Mouse (Mus musculus) liver, embryonic 12.5 days (tissue): ENCODE data around the gene Psme2. TPM values are rescaled to one million over a fixed set of nuclear protein-coding genes. Genes with fewer than 3 reads are reported as not detected.

Source experiments
- ATAC-seq: fragments of 200-750 bp; cut with Nextera tagmentation; 2 replicates; pipeline ENCODE4 v1.8.0; 2017; ENCODE audit warnings: moderate number of reproducible peaks, mild to moderate bottlenecking, moderate library complexity
- H3K27ac ChIP-seq: fragments of 300-500 bp; sonication (generic); 2 replicates; pipeline ENCODE4 v1.5.1; 2016; ENCODE audit warnings: mild to moderate bottlenecking
- H3K27me3 ChIP-seq: fragments of 300-500 bp; sonication (generic); replicated peaks from 2 replicates; pipeline ENCODE4 v1.6.1; 2016; ENCODE audit warnings: mild to moderate bottlenecking, moderate library complexity
- H3K36me3 ChIP-seq: fragments of 300-500 bp; sonication (generic); 2 replicates; pipeline ENCODE4 v1.6.1; 2016; ENCODE audit warnings: mild to moderate bottlenecking, moderate library complexity
- H3K4me1 ChIP-seq: fragments of 300-500 bp; sonication (generic); 2 replicates; pipeline ENCODE4 v1.6.1; 2016
- H3K4me2 ChIP-seq: fragments of 300-500 bp; sonication (generic); 2 replicates; pipeline ENCODE4 v1.6.1; 2016; ENCODE audit warnings: mild to moderate bottlenecking, moderate library complexity
- H3K4me3 ChIP-seq: fragments of 300-500 bp; sonication (generic); 2 replicates; pipeline ENCODE4 v1.5.1; 2016; ENCODE audit warnings: mild to moderate bottlenecking, moderate library complexity
- H3K9ac ChIP-seq: fragments of 300-500 bp; sonication (generic); 2 replicates; pipeline ENCODE4 v1.6.1; 2016; ENCODE audit warnings: mild to moderate bottlenecking, moderate library complexity
- H3K9me3 ChIP-seq: fragments of 300-500 bp; sonication (generic); replicated peaks from 2 replicates; pipeline ENCODE4 v1.6.1; 2016; ENCODE audit warnings: mild to moderate bottlenecking, moderate library complexity
- WGBS: fragments of 180-500 bp; shearing (Covaris S2); methylation state at CpG from one replicate; pipeline ENCODE4 v1.1.7; 2016; ENCODE audit not compliant: insufficient replicate concordance; 5-methylcytosine and 5-hydroxymethylcytosine counted together
- polyA plus RNA-seq: library from polyadenylated mRNA; unstranded; fragments of >200 nt; fragmentation: Nextera tagmentation; extraction: Ambion mirVana; gene quantifications from 2 replicates; pipeline ENCODE4 v1.2.1, GENCODE M21; 2016

Psme2 gene
- polyA plus RNA-seq, 1 experiment from 2014 or later = 222 TPM

DNA sequence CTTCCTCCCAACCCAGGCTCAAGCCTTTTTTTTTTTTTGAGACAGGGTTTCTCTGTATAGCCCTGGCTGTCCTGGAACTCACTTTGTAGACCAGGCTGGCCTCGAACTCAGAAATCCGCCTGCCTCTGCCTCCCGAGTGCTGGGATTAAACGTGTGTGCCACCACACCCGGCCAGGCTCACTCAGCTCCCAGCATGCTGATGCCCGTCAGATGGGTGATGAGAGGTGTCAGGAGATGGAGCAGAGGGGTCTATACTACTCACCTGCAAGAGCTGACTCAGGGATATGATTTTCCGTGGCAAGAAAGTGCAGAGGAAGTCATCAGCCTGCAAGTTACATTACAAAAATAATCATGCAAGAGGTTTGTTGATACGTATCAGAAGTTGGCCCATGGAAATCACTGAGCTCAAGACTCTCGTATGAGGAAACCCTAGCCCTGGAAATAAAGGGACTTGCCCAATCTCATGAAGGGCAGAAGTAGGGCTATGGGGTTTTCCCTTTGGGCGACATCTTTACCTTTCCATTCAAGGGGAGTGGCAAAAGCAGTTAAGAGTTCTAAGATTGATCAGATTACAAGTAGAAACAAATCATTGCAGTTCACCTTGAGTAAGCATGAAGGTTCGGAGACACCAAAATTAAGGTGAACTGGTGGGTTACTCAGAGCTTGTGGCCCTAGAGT lies 1.0 kb downstream of the Psme2 start:
- Histone ChIP-seq H3K9me3 (no peaks in the 10 kb centered on the region), H3K4me1 (peaks cover 74% of the 10 kb centered on the region), H3K27me3 (no peaks in the 10 kb centered on the region), H3K9ac (peak overlapping the region; percentile 92), H3K4me2 (peak overlapping the region; percentile 93), H3K4me3 (peak overlapping the region; percentile 82), H3K36me3 (peaks cover 42% of the 10 kb centered on the region), H3K27ac (peak overlapping the region; percentile 94)
- 71% methylated on average over 11 of the region's 11 CpGs for WGBS
- ATAC-seq = no peak

DNA sequence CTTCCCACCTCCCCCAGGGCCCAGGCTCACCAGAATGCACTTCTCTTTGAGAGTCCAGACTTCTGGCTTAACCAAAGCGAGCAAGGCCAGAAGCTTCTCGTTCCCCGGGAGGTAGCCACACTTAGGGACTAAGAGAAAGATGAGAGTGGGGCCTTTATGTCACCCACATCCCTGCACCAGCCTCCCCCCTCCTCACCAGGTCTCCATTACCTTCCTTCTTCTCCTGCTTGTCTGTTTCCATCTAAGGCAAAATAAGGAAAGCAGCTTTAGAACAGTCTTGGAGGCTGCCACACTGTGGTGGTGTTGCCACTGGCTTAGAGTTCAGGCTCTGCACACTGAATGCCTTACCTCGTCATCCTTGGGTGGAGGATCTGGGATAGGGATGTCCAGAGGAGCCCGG lies 1.6 kb downstream of the Psme2 start:
- WGBS = 89% methylated on average over 5 of the region's 5 CpGs
- no peak overlapping the region; the same call in 1 of the 2 replicates for H3K27ac ChIP-seq
- no peak overlapping the region for H3K4me3 ChIP-seq
- peaks cover 35% of the 10 kb centered on the region for H3K36me3 ChIP-seq
- no peak for ATAC-seq
- no peak overlapping the region for H3K9ac ChIP-seq
- H3K4me1 ChIP-seq = peaks cover 80% of the 10 kb centered on the region
- H3K9me3 ChIP-seq = no peaks in the 10 kb centered on the region
- H3K27me3 ChIP-seq = no peaks in the 10 kb centered on the region
- H3K4me2 ChIP-seq = peak overlapping the region; percentile 93; the same call in 1 of the 2 replicates

DNA sequence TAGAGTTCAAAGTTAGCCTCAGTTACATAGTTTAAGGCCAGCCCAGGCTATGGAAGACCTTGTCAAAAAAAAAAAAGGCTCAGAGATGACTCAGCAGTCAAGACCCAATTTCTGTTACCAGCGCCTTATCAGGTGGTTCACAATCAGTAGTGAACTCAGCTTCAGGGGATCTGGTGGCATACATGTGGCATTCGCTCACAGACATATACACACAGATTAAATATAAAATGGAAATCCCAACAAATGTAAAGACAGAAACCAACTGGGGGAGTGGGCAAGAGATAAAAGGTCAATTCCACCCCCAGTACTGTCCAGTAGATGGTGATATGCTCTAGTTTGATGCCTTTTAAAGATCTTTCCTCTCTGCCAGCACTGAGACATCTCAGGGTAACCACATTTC lies 4.8 kb downstream of the Psme2 start:
- peak; percentile 54 for ATAC-seq
- Histone ChIP-seq H3K4me2 (peak overlapping the region; percentile 99), H3K9me3 (no peaks in the 10 kb centered on the region), H3K4me1 (peaks cover 80% of the 10 kb centered on the region), H3K4me3 (peak overlapping the region; percentile 80), H3K27me3 (no peaks in the 10 kb centered on the region), H3K36me3 (peaks cover 42% of the 10 kb centered on the region), H3K9ac (peak overlapping the region; percentile 79), H3K27ac (peak overlapping the region; percentile 97)
- 18% methylated on average over 2 of the region's 2 CpGs for WGBS

DNA sequence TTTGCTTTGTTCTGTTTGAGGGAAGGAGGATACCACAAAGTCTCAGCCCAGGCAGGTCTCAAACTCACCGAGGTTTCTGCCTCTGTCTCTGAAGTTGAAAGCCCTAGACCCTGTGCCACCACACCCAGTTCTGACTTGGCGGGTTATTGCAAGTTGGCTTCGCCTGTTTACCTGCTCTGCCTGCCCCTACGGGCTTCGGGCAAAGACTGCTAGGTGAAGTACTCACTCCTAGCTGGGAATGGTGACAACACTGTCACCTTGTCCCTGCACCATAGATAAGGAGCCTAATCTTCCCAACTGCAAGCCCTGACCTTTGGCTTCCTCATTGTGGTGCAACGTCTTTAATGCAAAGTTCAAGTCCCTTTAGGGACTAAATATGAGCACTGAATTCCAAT lies 5.3 kb downstream of the Psme2 start:
- peaks cover 48% of the 10 kb centered on the region for H3K36me3 ChIP-seq
- 17% methylated on average over 6 of the region's 6 CpGs for WGBS
- H3K9me3 ChIP-seq = no peaks in the 10 kb centered on the region
- H3K4me1 ChIP-seq = peaks cover 80% of the 10 kb centered on the region
- peak overlapping the region; percentile 97 for H3K27ac ChIP-seq
- H3K4me2 ChIP-seq = peak overlapping the region; percentile 99
- H3K4me3 ChIP-seq = peak overlapping the region; percentile 80
- H3K9ac ChIP-seq = peak overlapping the region; percentile 79
- peak; percentile 68 for ATAC-seq
- no peaks in the 10 kb centered on the region for H3K27me3 ChIP-seq

DNA sequence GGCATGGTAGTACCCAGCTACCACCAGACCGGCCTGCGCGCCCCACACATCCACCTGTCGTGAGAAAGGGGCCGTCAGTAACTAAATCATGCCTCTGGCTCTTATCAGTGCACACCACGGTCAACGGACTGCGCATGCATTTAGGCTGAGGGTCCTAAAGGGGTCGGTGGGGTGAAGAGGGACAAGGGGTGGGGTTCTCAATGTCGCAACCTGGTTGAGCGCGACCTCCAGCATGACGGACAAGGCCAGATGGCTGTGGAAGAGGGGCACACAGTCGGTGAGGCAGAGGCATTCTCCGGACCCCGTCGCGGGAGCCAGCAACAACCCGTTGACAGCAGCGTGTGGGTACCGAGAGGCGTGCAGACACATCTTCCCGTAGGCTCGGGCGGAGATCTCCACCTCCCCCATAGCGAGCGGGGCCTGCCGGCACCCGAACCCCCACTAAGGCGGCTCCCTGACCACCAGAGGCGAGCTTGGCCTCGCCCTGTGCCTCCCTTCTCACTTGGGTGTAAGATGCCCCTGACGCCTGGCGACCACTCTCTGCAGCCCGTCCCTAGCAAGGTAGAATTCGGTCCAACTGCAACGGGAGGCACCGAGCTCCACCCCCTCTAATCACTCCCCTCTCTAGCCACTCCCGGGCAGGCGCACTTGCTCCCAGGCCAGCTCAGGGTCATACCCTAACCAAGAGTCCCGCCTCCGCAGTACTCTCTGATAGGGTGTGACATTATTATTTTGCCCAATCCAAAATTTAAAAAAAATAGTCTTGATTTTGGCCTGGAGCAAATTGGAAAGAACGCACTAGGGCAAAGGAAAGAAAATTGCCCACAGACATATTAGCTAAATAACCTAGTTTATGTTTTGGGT lies 6.0 kb downstream of the Psme2 start, which contains the start of gene Emc9:
TSS of gene Emc9 (minus strand) at position 601 of the 864 bp plus-strand sequence.
- Histone ChIP-seq H3K27ac (peak within 1 kb of the TSS; percentile 97), H3K27me3 (no peaks in the 10 kb centered on the region), H3K9ac (peak within 1 kb of the TSS; percentile 79), H3K36me3 (peaks cover 54% of the 10 kb centered on the region), H3K9me3 (no peaks in the 10 kb centered on the region), H3K4me2 (peak within 1 kb of the TSS; percentile 99), H3K4me1 (peaks cover 77% of the 10 kb centered on the region), H3K4me3 (peak within 1 kb of the TSS; percentile 80)
- ATAC-seq = peak; percentile 95
- WGBS = 2% methylated on average over 43 of the region's 43 CpGs

DNA sequence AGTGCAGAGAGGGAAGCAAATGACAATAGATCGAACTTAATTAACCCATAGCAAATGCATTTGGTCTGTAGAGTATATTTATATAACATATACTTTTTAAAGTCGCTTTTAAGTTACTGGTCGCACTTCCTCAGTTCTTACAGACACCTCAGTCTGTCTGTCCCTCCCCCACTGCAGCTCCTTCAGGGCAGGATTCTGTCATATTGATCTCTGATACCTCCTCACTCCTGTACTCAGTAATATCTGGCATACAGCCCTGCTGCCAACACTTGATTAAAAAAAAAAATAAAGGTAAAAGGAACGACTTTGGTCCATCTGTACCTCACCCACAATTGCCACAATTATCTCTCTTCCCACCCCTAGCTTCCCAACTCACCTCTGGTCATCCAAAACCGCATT lies 6.6 kb downstream of the Psme2 start:
- Histone ChIP-seq H3K27me3 (no peaks in the 10 kb centered on the region), H3K9me3 (no peaks in the 10 kb centered on the region), H3K36me3 (peaks cover 57% of the 10 kb centered on the region), H3K4me1 (peaks cover 77% of the 10 kb centered on the region), H3K4me2 (peak overlapping the region; percentile 99), H3K4me3 (peak overlapping the region; percentile 80), H3K27ac (peak overlapping the region; percentile 97), H3K9ac (peak overlapping the region; percentile 79)
- WGBS = 22% methylated on average over 5 of the region's 5 CpGs
- ATAC-seq = no peak

DNA sequence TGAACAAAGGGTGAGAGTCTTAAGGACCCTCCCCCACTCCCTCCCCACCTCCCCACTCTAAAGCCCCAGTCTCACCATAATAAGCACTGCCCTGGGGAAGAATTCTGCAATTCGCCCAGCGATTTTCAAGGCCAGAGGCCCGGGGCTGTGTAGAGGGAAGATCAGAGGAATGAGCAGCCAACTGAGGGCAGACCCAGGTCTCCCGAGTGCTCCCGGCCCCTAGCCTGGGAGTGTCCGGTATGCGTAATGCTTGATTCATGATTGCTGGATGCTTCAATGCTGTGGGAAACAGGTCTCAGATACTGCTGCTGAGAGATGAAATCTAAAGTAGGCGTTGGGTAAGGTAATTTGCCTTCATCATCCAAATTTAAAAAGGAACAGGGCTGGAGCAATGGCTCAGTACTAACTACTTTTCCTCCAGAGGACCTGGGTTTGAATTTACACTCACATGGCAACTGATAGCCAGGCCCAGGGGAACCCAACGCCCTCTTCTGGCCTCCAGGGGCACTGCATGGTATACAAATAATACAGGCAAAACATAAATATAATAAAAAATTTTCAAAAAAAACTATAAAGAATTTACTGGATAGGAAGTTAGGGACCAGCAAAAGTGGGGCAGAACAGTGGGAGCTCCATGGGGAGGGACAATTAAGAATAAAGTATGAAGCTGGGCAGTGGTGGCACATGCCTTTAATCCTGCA lies 8.8 kb downstream of the Psme2 start:
- ATAC-seq = no peak
- WGBS = 72% methylated on average over 9 of the region's 9 CpGs
- H3K27me3 ChIP-seq = no peaks in the 10 kb centered on the region
- H3K4me3 ChIP-seq = no peak overlapping the region
- H3K36me3 ChIP-seq = peaks cover 37% of the 10 kb centered on the region
- peak overlapping the region; percentile 49 for H3K27ac ChIP-seq
- H3K9me3 ChIP-seq = no peaks in the 10 kb centered on the region
- no peak overlapping the region for H3K4me2 ChIP-seq
- no peak overlapping the region for H3K9ac ChIP-seq
- peaks cover 77% of the 10 kb centered on the region for H3K4me1 ChIP-seq

DNA sequence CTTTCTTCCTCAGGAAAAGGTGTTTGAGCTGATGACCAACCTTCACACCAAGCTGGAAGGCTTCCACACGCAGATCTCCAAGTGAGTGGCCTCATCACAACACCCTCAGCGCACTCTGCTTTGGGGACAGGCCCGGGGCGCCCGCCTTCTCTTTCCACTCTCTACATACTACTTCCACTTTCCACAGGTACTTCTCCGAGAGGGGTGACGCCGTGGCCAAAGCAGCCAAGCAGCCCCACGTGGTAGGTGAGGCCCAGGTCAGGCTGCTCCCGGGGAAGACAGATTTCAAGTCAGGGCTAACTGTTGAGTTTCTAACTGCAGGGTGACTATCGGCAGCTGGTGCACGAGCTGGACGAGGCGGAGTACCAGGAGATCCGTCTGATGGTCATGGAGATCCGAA lies 10.2 kb downstream of the Psme2 start:
- no peak overlapping the region for H3K4me2 ChIP-seq
- peaks cover 34% of the 10 kb centered on the region for H3K36me3 ChIP-seq
- no peak overlapping the region for H3K9ac ChIP-seq
- H3K27me3 ChIP-seq = no peaks in the 10 kb centered on the region
- no peak overlapping the region for H3K4me3 ChIP-seq
- no peak for ATAC-seq
- peaks cover 71% of the 10 kb centered on the region for H3K4me1 ChIP-seq
- H3K9me3 ChIP-seq = no peaks in the 10 kb centered on the region
- peak overlapping the region; percentile 29; the same call in 1 of the 2 replicates for H3K27ac ChIP-seq
- 87% methylated on average over 16 of the region's 16 CpGs for WGBS

DNA sequence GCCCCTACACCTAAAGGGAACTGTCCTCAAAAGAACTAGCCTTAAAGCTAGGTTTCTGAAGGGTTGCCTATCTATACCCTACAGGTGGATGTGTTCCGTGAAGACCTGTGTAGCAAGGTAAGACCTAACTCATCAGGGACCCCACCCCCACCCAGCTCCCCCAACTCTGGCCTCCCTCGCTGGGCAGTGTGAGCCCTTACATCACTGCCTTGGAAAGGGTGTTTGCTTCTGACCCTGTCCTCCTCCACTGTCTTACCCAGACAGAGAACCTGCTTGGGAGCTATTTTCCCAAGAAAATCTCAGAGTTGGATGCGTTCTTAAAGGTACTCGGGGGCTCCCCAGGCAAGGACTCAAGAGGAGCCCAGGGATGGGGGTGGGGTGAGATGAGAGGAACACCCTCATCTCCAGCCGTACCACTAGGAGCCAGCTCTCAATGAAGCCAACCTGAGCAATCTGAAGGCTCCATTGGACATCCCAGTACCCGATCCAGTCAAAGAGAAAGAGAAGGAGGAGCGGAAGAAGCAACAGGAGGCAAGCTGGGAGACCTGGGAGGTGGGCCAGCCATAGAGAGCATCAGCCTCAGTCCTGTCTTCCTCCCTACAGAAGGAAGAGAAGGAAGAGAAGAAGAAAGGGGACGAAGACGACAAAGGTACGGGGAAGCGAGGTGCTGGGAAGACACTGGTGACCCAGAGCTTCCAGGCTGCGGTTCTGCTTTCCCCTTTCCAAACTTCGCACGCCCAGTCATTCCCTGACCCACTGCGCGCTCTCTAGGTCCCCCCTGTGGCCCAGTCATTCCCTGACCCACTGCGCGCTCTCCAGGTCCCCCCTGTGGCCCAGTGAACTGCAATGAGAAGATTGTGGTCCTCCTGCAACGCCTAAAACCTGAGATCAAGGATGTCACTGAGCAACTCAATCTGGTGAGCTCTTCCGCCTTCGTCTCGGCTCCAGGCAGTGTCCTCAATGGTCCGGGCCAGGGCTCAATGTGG lies 11.1 kb downstream of the Psme2 start:
- no peak for ATAC-seq
- peak overlapping the region; percentile 56 for H3K27ac ChIP-seq

DNA sequence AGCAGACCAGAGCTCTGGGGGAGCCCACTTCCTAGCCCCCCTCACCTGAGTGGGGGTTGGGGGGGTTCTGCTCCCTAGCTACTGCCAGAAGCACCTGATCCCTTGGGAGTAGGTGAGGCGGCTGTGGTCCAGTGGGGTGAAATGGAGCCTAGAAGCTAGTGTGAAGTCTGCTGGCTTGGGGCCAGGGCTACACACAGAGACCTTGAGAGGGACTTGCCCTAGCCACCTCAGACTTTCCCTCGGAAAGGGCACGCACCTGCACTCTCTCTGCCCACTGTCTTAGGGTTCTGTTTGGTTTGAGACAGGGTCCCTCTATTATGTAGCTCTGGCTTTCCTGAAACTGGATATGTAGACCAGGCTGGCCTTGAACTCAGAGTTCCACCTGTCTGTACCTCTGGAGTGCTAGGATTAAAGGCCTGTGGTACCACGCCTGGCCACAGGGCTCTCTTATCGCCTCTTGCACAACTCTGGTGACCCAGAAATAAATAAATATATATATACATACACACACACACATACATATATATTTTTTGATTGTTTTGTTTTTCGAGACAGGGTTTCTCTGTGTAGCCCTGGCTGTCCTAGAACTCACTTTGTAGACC lies 12.1 kb downstream of the Psme2 start:
- Histone ChIP-seq H3K9ac (peak overlapping the region; percentile 95), H3K4me1 (peaks cover 60% of the 10 kb centered on the region), H3K4me2 (peak overlapping the region; percentile 85), H3K27ac (peak overlapping the region; percentile 80), H3K36me3 (peaks cover 34% of the 10 kb centered on the region), H3K27me3 (no peaks in the 10 kb centered on the region), H3K4me3 (peak overlapping the region; percentile 89), H3K9me3 (no peaks in the 10 kb centered on the region)
- WGBS = 15% methylated on average over 6 of the region's 6 CpGs
- peak; percentile 57 for ATAC-seq

More for the DNA sequence above, 11.1 kb downstream of the Psme2 start:
- Histone ChIP-seq H3K4me3 (peak overlapping the region; percentile 89), H3K9ac (peak overlapping the region; percentile 95; the same call in 1 of the 2 replicates), H3K9me3 (no peaks in the 10 kb centered on the region), H3K36me3 (peaks cover 34% of the 10 kb centered on the region), H3K4me1 (peaks cover 70% of the 10 kb centered on the region), H3K4me2 (peak overlapping the region; percentile 85), H3K27me3 (no peaks in the 10 kb centered on the region)
- 83% methylated on average over 23 of the region's 23 CpGs for WGBS
